Mouse (Mus musculus) CH12.LX (cell line): ENCODE results near the gene Syt9.

Source experiments
- CTCF ChIP-seq, 2 experiments: IDR thresholded peaks in 1 of 2; conservative IDR thresholded peaks in 1 of 2; 2 replicates each; pipeline ENCODE4 v1.5.1; 2011 to 2012; ENCODE audit warnings: low read depth in 2 of 2, low read length in 2 of 2, improper control_type of control experiment in 1 of 2, inconsistent platforms in 1 of 2, mild to moderate bottlenecking in 1 of 2, moderate library complexity in 1 of 2
- GABPA ChIP-seq: IDR thresholded peaks from 2 replicates; pipeline ENCODE4 v1.6.1; 2012; ENCODE audit warnings: low read depth, low read length, improper control_type of control experiment, inconsistent platforms; ENCODE audit not compliant: insufficient replicate concordance
- MYC ChIP-seq: IDR thresholded peaks from 2 replicates; pipeline ENCODE4 v1.6.1; 2011; ENCODE audit warnings: low read depth, mild to moderate bottlenecking, improper control_type of control experiment, low read length

GRCm38 (mm10) chr7:107567261-107567671 is 196.7 kb downstream of the Syt9 start, which contains the start of gene Olfml1:
- TF ChIP-seq CTCF (conservative IDR thresholded peaks at IDR 0.05 in 1 of 2, IDR thresholded peaks at IDR 0.05 in 1 of 2; ENCODE audit: low read depth in 2 of 2, low read length in 2 of 2) (no peak), MYC (no peak), GABPA (no peak)
